Mouse (Mus musculus) adrenal gland (tissue): ENCODE measurements around the gene Rbm42.

Experiments
- intact Hi-C: fragments of 180-260 bp; cut with DNase I; formaldehyde crosslinking; loops from one replicate; pipeline ENCODE4 v1.15.1; 2025

The Rbm42 gene

GRCm38 (mm10) chr7:30591605-30591951, 58.5 kb downstream of the Rbm42 start:
- intact Hi-C loops = no loop called here
